Mouse (Mus musculus) neutrophil, adult 5-6 weeks (primary cell): ENCODE results near the gene Lipo1. TPM values are rescaled to one million over a fixed set of nuclear protein-coding genes. Genes with fewer than 3 reads are reported as not detected.
A peak's percentile ranks its signal among the peaks of the same experiment; 100 is the strongest.
"Not testable (repeated sequence)": the region's sequence is repeated elsewhere in the genome, so short reads cannot be mapped to it uniquely, and the experiment has no call there.

Experiments
- ATAC-seq: fragments of 151-379, 151-347 bp; 2 replicates; pipeline ENCODE4 v1.8.0; 2017; ENCODE audit warnings: mild to moderate bottlenecking, moderate TSS enrichment; ENCODE audit not compliant: insufficient number of reproducible peaks, poor library complexity, low FRiP score, severe bottlenecking; ENCODE audit errors: extremely low read depth
- total RNA-seq: library from RNA; stranded (forward); fragments of 200-1000 nt; gene quantifications from 2 replicates; pipeline ENCODE4 v1.2.3, GENCODE M21; 2017

Lipo1 gene
- not detected in 2 replicates for total RNA-seq

DNA sequence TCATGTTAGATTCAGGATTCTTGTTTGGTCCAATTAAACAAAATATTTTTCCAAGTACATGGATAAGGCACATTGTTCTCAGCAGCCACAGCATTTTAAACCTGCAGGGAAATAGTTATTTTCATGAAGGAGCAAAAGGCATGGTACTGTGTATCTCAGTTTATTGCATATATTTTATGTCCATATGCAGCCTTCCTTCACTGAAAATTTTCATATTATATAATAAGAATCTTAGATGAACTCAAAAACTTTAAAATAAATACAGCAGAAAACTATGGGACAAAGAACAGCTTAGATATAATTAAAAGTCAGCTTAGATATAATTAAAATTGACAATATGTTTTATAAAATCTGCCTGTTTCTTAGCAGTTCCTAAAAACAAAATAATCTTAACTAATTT lies at the start of gene Lipo1:
Lipo1 (minus strand) TSS at position 101 of the 400 bp plus-strand sequence.
- not testable (repeated sequence) for ATAC-seq

GRCm38 (mm10) chr19:33786576-33787277 lies 532 bp downstream of the Lipo1 start:
- ATAC-seq, result no peak

- peak; percentile 66 for ATAC-seq
Observed at GRCm38 (mm10) chr19:33761287-33762086, 25.8 kb downstream of the Lipo1 start, which contains the start of gene Lipo3. Gene Lipo3 (minus strand): TSS chr19:33761951.

DNA sequence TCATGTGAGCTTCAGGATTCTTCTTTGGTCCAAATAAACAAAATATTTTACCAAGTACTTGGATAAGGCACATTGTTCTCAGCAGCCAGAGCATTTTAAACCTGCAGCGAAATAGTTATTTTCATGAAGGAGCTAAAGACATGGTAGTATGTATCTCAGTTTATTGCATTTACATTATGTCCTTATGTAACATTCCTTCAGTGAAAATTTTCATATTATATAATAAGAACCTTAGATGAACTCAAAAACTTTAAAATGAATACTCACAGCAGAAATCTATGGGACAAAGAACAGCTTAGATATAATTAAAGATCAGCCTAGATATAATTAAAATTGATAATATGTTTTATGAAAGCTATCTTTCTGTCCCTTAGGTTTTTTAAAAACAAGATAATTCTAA lies 36.0 kb downstream of the Lipo1 start, which contains the start of gene Lipo2:
Lipo2 (minus strand) TSS at position 101 of the 400 bp plus-strand sequence.
- not testable (repeated sequence) for ATAC-seq

Other genes with a start within 250 kb of the Lipo1 start
- not detected in 2 replicates for gene Gm8978, start 162.2 kb downstream of the Lipo1 start, total RNA-seq
- not detected in 2 replicates for gene Lipo2, start 36.1 kb downstream of the Lipo1 start, total RNA-seq
- 2.6 and 3.4 TPM in 2 replicates for gene Lipo3, start 25.5 kb downstream of the Lipo1 start, total RNA-seq
- gene Lipf, start 173.7 kb upstream of the Lipo1 start, total RNA-seq, result not detected in 2 replicates
- not detected in 2 replicates for gene Lipk, start 220.8 kb upstream of the Lipo1 start, total RNA-seq